Mouse (Mus musculus) forebrain, embryonic 10.5 days (tissue): ENCODE measurements at regions not wholly inside any gene's neighbourhood (a gene's known extent, or its start where the extent isn't known, plus 50 kb on each side); places are given as distances from the start of the nearest gene placed in this dataset.

ENCODE experiments used
- DNase-seq: peaks from one replicate; pipeline ENCODE4 v3.0.0-alpha.2; 2017; ENCODE audit warnings: low spot score; ENCODE audit errors: extremely low spot score
- H3K27ac ChIP-seq: fragments of 300-500 bp; sonication (generic); 2 replicates; pipeline ENCODE4 v1.5.1; 2016; ENCODE audit warnings: mild to moderate bottlenecking
- H3K27me3 ChIP-seq: fragments of 300-500 bp; sonication (generic); 2 replicates; pipeline ENCODE4 v1.6.1; 2016; ENCODE audit warnings: mild to moderate bottlenecking; ENCODE audit not compliant: poor library complexity, severe bottlenecking
- H3K36me3 ChIP-seq: fragments of 300-500 bp; sonication (generic); replicated peaks from 2 replicates; pipeline ENCODE4 v1.6.1; 2016; ENCODE audit warnings: mild to moderate bottlenecking, moderate library complexity
- H3K4me1 ChIP-seq: fragments of 300-500 bp; sonication (generic); 2 replicates; pipeline ENCODE4 v1.6.1; 2016
- H3K4me3 ChIP-seq: fragments of 300-500 bp; sonication (generic); 2 replicates; pipeline ENCODE4 v1.5.1; 2016; ENCODE audit warnings: mild to moderate bottlenecking, moderate library complexity
- H3K9me3 ChIP-seq: fragments of 300-500 bp; sonication (generic); 2 replicates; pipeline ENCODE4 v1.6.1; 2016; ENCODE audit warnings: mild to moderate bottlenecking, moderate library complexity
- WGBS: fragments of 180-500 bp; shearing (Covaris S2); methylation state at CpG from one replicate; pipeline ENCODE4 v1.1.7; 2016; 5-methylcytosine and 5-hydroxymethylcytosine counted together

DNA sequence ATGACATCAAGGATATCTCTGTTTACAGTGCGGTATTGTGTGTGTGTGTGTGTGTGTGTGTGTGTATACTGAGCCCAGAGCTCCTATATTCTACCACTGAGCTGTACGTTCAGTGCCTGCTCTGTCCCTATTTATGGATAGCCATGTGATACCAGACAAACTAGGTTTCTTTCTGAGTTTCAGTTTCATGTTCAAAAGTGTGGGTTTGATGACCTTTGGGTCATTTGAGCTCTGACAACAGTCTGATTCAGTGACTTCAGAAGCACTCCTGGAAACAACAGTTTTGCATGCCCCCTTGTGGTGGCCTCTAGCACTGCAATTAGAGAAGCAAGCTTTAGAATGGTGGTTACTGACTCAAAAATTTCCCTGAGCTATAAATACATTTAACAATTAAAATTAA is 50.9 kb upstream of the Tent2 start:
- no peak overlapping the region for H3K27ac ChIP-seq
- H3K36me3 ChIP-seq, result no peaks in the 10 kb centered on the region
- H3K4me1 ChIP-seq, result peaks cover 17% of the 10 kb centered on the region; the same call in 1 of the 2 replicates
- no peak overlapping the region for H3K4me3 ChIP-seq
- H3K27me3 ChIP-seq, result no peaks in the 10 kb centered on the region
- WGBS, result 88% methylated on average over 2 of the region's 2 CpGs
- H3K9me3 ChIP-seq, result no peaks in the 10 kb centered on the region
- peak; percentile 58 for DNase-seq

DNA sequence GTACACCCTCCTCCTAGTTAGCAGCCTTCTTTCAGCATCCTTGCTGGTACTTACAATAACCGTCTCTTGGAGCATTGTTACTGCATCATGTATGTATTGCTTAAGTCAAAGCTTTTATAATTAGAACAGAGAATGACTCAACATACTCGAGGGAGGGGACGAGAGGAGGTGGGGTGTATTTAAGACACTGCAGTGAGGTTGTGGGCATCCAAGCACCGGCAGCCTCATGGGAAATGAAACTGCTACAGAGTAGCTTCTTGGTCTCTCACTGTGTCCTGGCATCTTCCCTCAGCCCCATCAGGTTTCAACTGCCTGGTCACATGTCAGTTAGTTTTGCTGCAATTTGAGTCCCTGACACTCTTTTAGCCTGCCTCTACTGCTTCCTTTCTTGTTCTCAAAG is 50.7 kb upstream of the Homer1 start:
- no peak for DNase-seq
- Histone ChIP-seq H3K27me3 (no peaks in the 10 kb centered on the region), H3K27ac (no peak overlapping the region), H3K4me3 (no peak overlapping the region), H3K36me3 (no peaks in the 10 kb centered on the region), H3K9me3 (no peaks in the 10 kb centered on the region), H3K4me1 (peaks cover 3% of the 10 kb centered on the region; the same call in 1 of the 2 replicates)
- 92% methylated on average over 4 of the region's 4 CpGs for WGBS
